Mouse (Mus musculus): ENCODE measurements around the gene Ehbp1. TPM values are rescaled to one million over a fixed set of nuclear protein-coding genes. Genes with fewer than 3 reads are reported as not detected.

The Ehbp1 gene
- total RNA-seq, 2 experiments from 2014 or later = 2.2 to 6.8 TPM

GRCm38 (mm10) chr11:22002783-22003340 lies 339.2 kb downstream of the Ehbp1 start, which contains the start of gene Otx1:
TSS of gene Otx1 (minus strand) at chr11:22002897.
- no peak for ATAC-seq (replicated peaks; ENCODE audit: poor library complexity)

GRCm38 (mm10) chr11:22002062-22002782 lies 339.9 kb downstream of the Ehbp1 start:
- ATAC-seq (replicated peaks; ENCODE audit: poor library complexity) = no peak

DNA sequence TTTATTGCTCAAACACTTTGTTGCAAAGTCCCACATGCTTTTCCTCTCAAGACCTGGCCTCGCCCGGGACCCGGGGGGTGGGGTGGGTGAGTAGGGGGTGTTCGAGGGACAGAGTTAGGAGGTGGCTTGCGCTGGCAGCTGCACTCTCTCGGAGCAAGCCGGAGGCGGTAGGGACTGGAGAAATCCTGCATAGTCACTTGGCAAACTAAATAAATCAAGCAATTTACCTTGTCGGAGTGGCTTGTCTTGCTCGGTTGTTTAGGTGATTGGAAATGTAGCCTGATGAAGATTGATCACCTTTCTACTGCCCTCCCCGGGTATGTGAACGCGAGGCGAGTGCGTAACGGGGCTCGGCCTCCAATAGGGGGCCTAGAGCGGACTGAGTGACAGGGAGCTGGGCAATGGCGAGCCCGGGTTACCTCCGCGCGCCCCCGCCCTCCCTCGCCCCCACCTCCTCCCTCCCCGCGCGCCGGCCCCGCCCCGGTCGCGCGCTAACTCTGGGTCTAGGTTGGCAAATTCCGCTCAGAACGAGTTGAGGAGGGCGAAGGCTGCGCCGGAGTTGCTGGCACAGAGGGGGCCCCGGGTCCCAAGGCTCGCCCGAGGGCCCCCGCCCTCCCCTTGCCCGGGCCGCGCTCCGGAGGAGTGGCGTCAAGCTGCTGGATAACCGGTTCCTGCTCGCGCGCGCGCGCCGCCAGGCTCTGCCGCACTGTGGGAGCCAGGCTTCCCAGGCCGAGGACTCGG lies 340.6 kb downstream of the Ehbp1 start:
- 0 out of 2 replicates have a peak, but pooled peaks have one; percentile 18 for ATAC-seq (replicated peaks; ENCODE audit: poor library complexity)

DNA sequence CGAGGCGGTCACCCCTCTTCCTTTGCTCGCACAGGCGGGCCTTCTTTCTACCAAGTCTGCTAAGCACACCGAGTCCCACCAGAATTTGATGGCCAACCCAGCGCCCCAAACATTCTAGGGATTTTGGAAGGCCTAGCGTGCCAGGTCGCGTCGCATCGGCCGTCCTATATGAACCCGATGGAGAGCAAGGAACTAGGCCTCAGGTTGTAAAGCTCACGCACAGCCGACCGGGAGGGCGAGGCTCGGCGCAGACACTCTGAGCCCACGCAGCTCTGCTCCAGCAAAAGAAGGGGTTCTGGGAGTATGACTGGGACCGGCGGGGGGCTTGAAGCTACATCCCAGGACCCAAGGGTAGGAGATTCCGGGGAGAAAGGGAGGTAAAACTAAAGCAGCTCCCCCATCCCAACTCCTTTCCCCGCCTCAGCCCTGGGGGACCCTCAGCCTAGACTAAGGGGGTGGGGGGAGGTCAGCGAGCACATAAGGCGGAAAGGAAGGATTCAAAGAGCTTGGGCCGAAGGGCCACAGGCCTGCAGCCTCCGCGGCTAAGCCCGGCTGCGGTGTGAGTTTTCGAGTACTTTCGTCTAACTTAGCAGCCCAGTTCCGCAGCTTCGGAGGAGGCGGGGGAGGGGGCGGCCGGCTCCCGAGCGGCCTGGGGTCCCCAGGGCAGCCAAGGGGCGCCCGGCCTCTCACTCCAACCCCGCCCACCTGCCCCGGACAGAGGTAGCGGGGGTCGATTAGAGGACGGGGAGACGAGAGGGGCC lies 341.6 kb downstream of the Ehbp1 start:
- no peak for ATAC-seq (replicated peaks; ENCODE audit: poor library complexity)

- ATAC-seq (replicated peaks; ENCODE audit: poor library complexity) = no peak
Measured at GRCm38 (mm10) chr11:21999396-22000315, 342.4 kb downstream of the Ehbp1 start.

DNA sequence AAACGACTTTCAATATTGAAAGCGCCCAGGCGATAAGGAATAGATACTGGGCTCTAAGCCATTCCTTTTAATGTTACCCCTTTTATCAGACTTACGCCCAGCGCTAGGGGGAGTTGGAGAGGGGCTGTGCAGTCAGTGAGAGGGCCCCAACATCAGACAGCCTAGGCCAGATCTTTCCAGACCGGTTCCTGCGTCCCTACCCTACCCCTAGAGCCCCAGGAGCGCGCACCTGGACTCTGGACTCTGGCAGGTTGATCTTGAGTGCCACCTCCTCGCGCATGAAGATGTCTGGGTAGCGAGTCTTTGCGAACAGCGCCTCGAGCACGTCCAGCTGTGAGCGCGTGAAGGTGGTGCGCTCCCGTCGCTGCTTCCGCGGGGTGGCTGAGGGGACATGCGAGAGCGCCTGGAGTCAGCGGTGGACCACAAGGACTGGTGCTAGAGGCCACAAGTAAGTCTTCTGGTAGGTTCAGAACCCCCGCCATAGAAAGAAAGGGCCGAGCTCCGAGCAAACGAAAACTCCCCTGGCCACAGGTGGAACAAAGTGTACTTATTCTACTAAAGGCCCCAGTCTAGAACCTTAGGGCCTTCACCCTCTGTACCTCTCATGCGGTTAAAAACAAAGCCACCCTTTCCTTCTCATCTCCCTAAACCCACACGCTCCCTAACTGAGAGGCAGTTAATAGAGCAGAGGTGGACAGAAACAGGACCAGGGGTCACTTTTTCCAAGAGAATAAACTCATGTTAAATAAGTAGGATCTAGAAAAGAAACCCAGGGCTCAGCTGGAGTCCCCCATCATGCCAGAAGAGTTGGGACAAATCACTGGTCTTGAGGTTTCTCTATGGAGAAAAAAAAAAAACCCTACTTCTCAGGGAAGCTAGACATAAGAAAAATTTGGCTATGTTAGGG lies 343.7 kb downstream of the Ehbp1 start:
- peak; percentile 26 for ATAC-seq (replicated peaks; ENCODE audit: poor library complexity)

DNA sequence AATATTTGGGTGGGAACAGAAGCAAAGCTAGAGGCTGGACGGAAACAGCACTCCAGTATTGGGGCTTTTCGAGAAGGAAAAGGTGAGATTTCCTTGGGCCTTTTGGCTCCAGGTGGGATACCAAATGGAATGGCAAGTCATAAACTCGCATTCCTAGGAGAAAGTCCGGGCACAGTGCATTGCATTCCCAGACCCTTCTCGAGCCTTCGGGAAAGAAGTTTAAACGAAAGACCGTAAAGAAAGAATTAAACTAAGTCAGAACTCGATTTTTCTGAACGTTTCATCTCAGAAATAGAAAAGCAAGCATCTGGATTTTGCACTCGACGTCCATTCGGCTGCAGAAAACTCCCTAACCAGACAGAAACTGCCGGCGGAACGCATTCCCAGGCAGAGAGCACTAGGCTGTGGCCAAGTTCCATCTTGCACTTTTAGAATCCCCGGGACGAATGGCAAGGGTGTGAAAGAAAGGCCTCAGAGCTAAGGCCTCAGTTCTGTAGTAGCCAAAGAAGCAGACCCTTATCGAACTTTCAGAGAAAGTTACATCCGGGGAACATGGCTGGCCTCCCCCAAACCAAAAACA lies 344.4 kb downstream of the Ehbp1 start:
- ATAC-seq (replicated peaks; ENCODE audit: poor library complexity) = no peak

- ATAC-seq (replicated peaks; ENCODE audit: poor library complexity) = no peak
Measured at GRCm38 (mm10) chr11:21996661-21997560, 345.2 kb downstream of the Ehbp1 start.

DNA sequence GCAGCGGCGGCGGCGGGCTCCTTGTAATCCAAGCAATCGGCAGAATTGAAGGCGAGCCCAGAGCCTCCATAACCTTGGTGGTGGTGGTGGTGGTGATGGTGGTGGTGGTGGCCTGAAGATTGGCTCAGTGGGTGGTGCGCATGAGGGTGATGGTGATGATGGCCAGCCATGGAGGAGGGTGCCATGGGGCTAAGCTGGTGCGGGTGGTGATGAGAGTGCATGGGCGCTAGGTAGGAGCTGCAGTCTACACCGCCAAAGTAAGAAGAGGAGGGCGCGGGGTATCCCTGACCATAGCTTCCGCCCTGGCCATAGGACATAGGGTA lies 345.8 kb downstream of the Ehbp1 start:
- no peak for ATAC-seq (replicated peaks; ENCODE audit: poor library complexity)

GRCm38 (mm10) chr11:21995534-21996324 lies 346.4 kb downstream of the Ehbp1 start:
- ATAC-seq (replicated peaks; ENCODE audit: poor library complexity) = no peak

- ATAC-seq (replicated peaks; ENCODE audit: poor library complexity) = no peak
Measured at GRCm38 (mm10) chr11:21994377-21995370, 347.4 kb downstream of the Ehbp1 start.

DNA sequence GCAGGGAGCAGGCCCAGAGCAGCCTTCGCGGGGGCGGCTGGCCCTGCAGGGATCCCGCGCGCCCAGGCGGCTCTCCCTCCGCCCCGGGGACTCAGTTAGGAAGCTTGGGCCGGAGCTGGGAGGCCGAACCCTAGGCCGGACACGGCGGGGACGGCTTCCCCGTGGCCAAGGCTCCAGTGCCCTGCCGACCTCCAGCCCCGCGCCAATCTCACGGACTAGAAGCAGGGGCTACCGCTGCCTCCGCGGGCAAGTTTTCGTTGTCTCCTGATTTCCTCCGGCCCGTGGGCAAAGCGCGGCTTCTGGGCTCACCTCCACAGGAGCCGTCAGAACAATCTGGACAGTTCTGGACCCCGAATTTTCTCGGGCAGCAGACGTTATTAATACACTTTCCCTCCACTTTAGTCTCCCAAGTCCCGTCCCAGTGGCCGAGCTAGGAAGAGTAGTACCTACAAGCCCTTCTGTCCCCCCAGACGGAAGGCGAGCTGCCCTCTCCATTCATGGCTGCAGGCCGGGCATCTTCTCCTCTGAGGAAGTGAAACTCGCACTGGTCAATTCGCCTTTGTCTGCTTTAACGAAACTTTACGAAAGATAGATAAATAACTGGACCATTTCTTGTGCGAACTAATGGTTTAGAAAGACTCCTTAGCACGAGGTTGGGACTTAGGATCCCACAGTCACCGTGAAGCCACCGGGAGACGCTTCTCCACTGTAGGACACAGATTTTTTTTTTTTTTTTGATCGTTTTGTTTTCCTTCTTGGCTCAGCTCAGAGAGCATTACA lies 348.3 kb downstream of the Ehbp1 start:
- ATAC-seq (replicated peaks; ENCODE audit: poor library complexity) = no peak

GRCm38 (mm10) chr11:21992761-21993596 lies 349.1 kb downstream of the Ehbp1 start:
- no peak for ATAC-seq (replicated peaks; ENCODE audit: poor library complexity)

DNA sequence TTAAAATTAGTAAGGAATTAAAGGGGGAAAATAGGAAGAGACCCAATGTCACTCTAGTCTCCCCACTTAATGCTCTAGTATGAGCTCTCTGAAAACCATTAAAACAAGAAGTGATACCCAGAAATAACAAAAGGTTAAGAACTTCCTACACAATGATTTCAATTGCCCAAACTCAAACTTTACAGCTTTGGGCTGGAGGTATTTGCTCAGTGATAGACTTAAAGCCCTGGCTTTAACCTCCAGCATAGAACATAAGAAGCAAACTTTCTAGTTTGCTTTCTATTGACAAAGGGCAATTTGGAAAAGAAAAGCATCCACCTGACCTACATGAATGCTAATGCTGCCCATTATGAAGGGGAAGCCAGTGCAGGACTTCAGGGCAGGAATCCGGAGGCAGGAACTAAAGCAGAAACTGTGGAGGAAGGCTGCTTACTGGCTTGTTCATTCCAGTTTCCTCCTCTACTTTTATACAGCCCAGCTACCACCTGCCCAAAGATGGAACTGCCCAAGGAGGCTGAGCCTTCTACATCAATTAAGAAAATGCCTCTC lies 353.6 kb downstream of the Ehbp1 start:
- ATAC-seq (replicated peaks; ENCODE audit: poor library complexity) = no peak

Measured in megakaryocyte progenitor cell, adult 5-6 weeks (primary cell).